Mouse (Mus musculus) kidney, postnatal 0 days (tissue): ENCODE measurements at regions not wholly inside any gene's neighbourhood (a gene's known extent, or its start where the extent isn't known, plus 50 kb on each side); places are given as distances from the start of the nearest gene placed in this dataset.

ENCODE experiments used
- ATAC-seq: fragments of 200-750 bp; cut with Nextera tagmentation; replicated peaks from 2 replicates; pipeline ENCODE4 v1.8.0; 2017; ENCODE audit warnings: low read depth, moderate number of reproducible peaks, moderate TSS enrichment, moderate library complexity; ENCODE audit not compliant: low FRiP score
- DNase-seq: peaks from one replicate; pipeline ENCODE4 v3.0.0-alpha.2; 2016; ENCODE audit warnings: low spot score
- H3K27ac ChIP-seq: fragments of 300-500 bp; sonication (generic); 2 replicates; pipeline ENCODE4 v1.5.1; 2014; ENCODE audit warnings: mild to moderate bottlenecking
- H3K27me3 ChIP-seq: fragments of 300-500 bp; sonication (generic); 2 replicates; pipeline ENCODE4 v1.6.1; 2014; ENCODE audit warnings: low read length, mixed read lengths; ENCODE audit not compliant: insufficient read depth
- H3K36me3 ChIP-seq: fragments of 300-500 bp; sonication (generic); 2 replicates; pipeline ENCODE4 v1.6.1; 2014; ENCODE audit warnings: low read length, mixed read lengths; ENCODE audit not compliant: insufficient read depth
- H3K4me1 ChIP-seq: fragments of 300-500 bp; sonication (generic); replicated peaks from 2 replicates; pipeline ENCODE4 v1.6.1; 2014; ENCODE audit warnings: antibody characterized with exemption, low read length, mixed read lengths; ENCODE audit not compliant: insufficient read depth
- H3K4me2 ChIP-seq: fragments of 300-500 bp; sonication (generic); 2 replicates; pipeline ENCODE4 v1.6.1; 2014; ENCODE audit warnings: mild to moderate bottlenecking, low read length, moderate library complexity, mixed read lengths
- H3K4me3 ChIP-seq: fragments of 300-500 bp; sonication (generic); replicated peaks from 2 replicates; pipeline ENCODE4 v1.5.1; 2014; ENCODE audit warnings: low read depth, low read length
- H3K9ac ChIP-seq: fragments of 300-500 bp; sonication (generic); 2 replicates; pipeline ENCODE4 v1.6.1; 2014; ENCODE audit warnings: low read depth, low read length
- H3K9me3 ChIP-seq: fragments of 300-500 bp; sonication (generic); replicated peaks from 2 replicates; pipeline ENCODE4 v1.6.1; 2016; ENCODE audit warnings: low read length, inconsistent platforms, mixed read lengths
- CTCF ChIP-seq: IDR thresholded peaks from 2 replicates; pipeline ENCODE4 v1.5.1; 2016; ENCODE audit warnings: antibody characterized with exemption, low read depth, mild to moderate bottlenecking, moderate library complexity
- WGBS: fragments of 180-500 bp; shearing (Covaris S2); extraction: QIAGEN DNeasy Blood & Tissue Kit; methylation state at CpG from one replicate; pipeline ENCODE4 v1.1.7; 2014; 5-methylcytosine and 5-hydroxymethylcytosine counted together

- Histone ChIP-seq H3K9ac (no peak overlapping the region), H3K27me3 (no peaks in the 10 kb centered on the region), H3K4me1 (0 out of 2 replicates have a peak, but pooled peaks cover 3% of the 10 kb centered on the region), H3K27ac (no peak overlapping the region), H3K4me2 (no peak overlapping the region), H3K9me3 (no peaks in the 10 kb centered on the region; the same call in 1 of the 2 replicates), H3K4me3 (no peak overlapping the region), H3K36me3 (no peaks in the 10 kb centered on the region)
- no peak for DNase-seq
- TF ChIP-seq CTCF = no peak
- no peak for ATAC-seq
- WGBS = 23% methylated on average over 5 of the region's 5 CpGs
Measured at GRCm38 (mm10) chr7:145135971-145136370, 71.9 kb downstream of the 1810010D01Rik start.

- H3K4me1 ChIP-seq = peaks cover 16% of the 10 kb centered on the region; the same call in 1 of the 2 replicates
- WGBS = 92% methylated on average over 5 of the region's 5 CpGs
- H3K9me3 ChIP-seq = no peaks in the 10 kb centered on the region
- H3K4me2 ChIP-seq = no peak overlapping the region
- no peak overlapping the region for H3K9ac ChIP-seq
- no peak for ATAC-seq
- no peak for DNase-seq
- H3K27ac ChIP-seq = no peak overlapping the region
- H3K27me3 ChIP-seq = no peaks in the 10 kb centered on the region
- no peaks in the 10 kb centered on the region for H3K36me3 ChIP-seq
- TF ChIP-seq CTCF = no peak
- no peak overlapping the region for H3K4me3 ChIP-seq
Measured at GRCm38 (mm10) chr7:145132506-145132905, 75.4 kb downstream of the 1810010D01Rik start.

- H3K4me2 ChIP-seq = no peak overlapping the region
- H3K27me3 ChIP-seq = no peaks in the 10 kb centered on the region
- ATAC-seq = no peak
- H3K9me3 ChIP-seq = no peaks in the 10 kb centered on the region
- no peak overlapping the region for H3K27ac ChIP-seq
- H3K36me3 ChIP-seq = no peaks in the 10 kb centered on the region
- no peak overlapping the region for H3K9ac ChIP-seq
- H3K4me3 ChIP-seq = no peak overlapping the region
- WGBS = 77% methylated on average over 8 of the region's 8 CpGs
- H3K4me1 ChIP-seq = peaks cover 22% of the 10 kb centered on the region
- TF ChIP-seq CTCF = peak; percentile 40; the same call in 1 of the 2 replicates
- peak; percentile 27 for DNase-seq
Measured at GRCm38 (mm10) chr7:145131438-145132159, 76.3 kb downstream of the 1810010D01Rik start.

- 13% methylated on average over 4 of the region's 4 CpGs for WGBS
- DNase-seq = peak; percentile 40
- H3K27ac ChIP-seq = no peak overlapping the region
Measured at GRCm38 (mm10) chr7:145129971-145130370, 77.9 kb downstream of the 1810010D01Rik start.

GRCm38 (mm10) chr7:145127661-145128060 lies 80.3 kb downstream of the 1810010D01Rik start:
- H3K9ac ChIP-seq = no peak overlapping the region
- no peaks in the 10 kb centered on the region for H3K36me3 ChIP-seq
- peak; percentile 58 for DNase-seq
- peaks cover 22% of the 10 kb centered on the region for H3K4me1 ChIP-seq
- H3K9me3 ChIP-seq = no peaks in the 10 kb centered on the region
- TF ChIP-seq CTCF = no peak
- WGBS = 16% methylated on average over 8 of the region's 8 CpGs
- peak overlapping the region; percentile 60; the same call in 1 of the 2 replicates for H3K27ac ChIP-seq
- H3K4me3 ChIP-seq = no peak overlapping the region
- peak; percentile 49 for ATAC-seq
- H3K4me2 ChIP-seq = no peak overlapping the region
- H3K27me3 ChIP-seq = no peaks in the 10 kb centered on the region

More at GRCm38 (mm10) chr7:145129971-145130370, 77.9 kb downstream of the 1810010D01Rik start:
- Histone ChIP-seq H3K9me3 (no peaks in the 10 kb centered on the region), H3K4me2 (no peak overlapping the region), H3K4me1 (peaks cover 22% of the 10 kb centered on the region), H3K36me3 (no peaks in the 10 kb centered on the region), H3K4me3 (no peak overlapping the region), H3K9ac (no peak overlapping the region), H3K27me3 (no peaks in the 10 kb centered on the region)
- peak; percentile 23; the same call in 1 of the 2 replicates for TF ChIP-seq CTCF
- ATAC-seq = no peak

GRCm38 (mm10) chr7:145127180-145127579 lies 80.7 kb downstream of the 1810010D01Rik start:
- WGBS = 30% methylated on average over 4 of the region's 4 CpGs
- Histone ChIP-seq H3K4me1 (peaks cover 22% of the 10 kb centered on the region), H3K4me2 (no peak overlapping the region), H3K36me3 (no peaks in the 10 kb centered on the region), H3K9me3 (no peaks in the 10 kb centered on the region), H3K4me3 (no peak overlapping the region), H3K27ac (peak overlapping the region; percentile 60), H3K27me3 (no peaks in the 10 kb centered on the region), H3K9ac (no peak overlapping the region)
- TF ChIP-seq CTCF = no peak
- ATAC-seq (peak; percentile 68), DNase-seq (no peak)
